Mouse (Mus musculus): ENCODE measurements at regions not wholly inside any gene's neighbourhood (a gene's known extent, or its start where the extent isn't known, plus 50 kb on each side); places are given as distances from the start of the nearest gene placed in this dataset.
A peak's percentile ranks its signal among the peaks of the same experiment; 100 is the strongest.

DNA sequence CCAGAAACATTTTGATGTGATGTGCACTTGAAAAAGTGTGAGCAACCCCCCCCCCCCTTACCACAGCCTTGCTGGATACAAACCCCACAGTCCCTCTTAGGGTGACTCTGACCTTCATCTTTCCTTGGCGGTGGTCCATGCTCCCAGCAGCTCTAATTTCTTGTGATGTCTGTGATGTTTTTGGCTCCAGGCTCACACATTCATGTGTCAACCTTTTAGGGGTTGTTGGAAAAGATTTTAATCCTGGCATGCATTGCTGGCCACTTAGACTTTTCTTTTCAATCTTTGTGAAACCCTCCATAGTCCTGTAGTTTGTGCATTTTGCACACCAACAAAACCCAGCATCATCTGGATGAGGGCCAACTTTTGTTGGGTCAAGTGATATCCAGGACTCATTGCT, 134.9 kb upstream of the Igfbp3 start:
- DNase-seq (ENCODE audit: low read depth, low spot score) = no peak

DNA sequence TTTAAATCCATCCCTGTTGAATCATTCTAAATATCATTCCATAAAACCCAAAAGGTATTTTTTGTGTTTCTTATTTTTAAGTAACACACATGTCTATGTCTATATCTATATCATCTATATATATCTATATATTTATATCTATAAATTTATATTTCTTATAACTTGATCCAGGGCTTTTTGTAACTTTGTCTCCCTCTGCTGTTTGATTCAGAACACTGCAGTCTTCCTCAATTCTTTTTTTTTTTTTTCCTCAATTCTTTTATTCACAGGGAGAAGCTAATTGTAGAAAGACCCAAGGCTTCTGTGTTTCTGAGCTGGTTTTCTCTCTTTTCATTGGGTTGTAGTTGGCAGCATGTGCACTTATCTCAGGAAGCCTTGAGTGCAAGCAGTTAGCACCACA, 124.1 kb upstream of the Igfbp3 start:
- DNase-seq (ENCODE audit: low read depth, low spot score) = no peak

DNA sequence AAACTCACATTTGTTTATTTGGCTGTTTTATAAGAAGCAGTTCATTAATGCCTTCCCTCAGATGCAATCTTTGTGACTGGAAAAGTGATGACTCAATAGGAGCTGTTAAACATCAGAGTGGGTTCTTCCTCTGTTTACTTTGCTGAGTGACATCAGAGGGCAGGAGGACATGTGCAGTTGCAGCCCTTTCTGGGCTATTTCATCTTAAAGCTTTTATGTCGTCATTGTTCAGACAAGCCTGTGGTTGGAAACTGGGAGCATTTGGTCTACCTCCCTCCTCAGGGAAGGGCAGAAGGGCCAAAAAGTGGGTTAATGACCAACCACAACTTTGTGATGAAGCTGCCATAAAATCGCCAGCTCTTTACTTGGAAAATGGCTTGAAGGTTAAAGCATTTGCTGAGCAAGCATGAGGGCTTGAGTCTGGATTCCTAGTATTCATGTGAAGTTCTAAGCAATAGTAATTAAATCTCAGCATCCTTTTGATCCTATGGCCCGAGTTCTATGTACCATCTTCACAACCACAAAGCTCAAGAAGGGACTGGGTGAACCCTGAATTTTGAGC, 103.8 kb upstream of the Igfbp3 start:
- no peak for DNase-seq (ENCODE audit: low read depth, low spot score)

DNA sequence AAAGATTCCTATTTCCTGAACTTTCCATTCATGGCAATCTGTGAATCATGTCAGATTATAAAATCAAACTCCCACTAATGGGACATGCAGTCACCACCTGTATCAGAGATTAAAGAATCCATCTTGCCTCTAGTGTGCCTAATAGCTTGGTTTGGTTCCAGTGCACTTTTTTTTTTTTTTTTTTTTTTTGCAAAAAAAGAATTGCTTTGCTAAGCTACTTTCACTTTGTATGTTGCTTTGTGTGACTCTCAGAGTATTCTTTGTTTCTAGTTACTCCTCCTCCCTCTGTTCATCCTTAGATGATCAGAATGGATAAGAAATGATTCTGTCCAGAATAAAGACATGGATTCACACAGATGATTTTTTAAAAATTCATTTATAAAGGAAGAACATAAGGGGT, 82.5 kb upstream of the Igfbp3 start:
- no peak for DNase-seq (ENCODE audit: low read depth, low spot score)

DNA sequence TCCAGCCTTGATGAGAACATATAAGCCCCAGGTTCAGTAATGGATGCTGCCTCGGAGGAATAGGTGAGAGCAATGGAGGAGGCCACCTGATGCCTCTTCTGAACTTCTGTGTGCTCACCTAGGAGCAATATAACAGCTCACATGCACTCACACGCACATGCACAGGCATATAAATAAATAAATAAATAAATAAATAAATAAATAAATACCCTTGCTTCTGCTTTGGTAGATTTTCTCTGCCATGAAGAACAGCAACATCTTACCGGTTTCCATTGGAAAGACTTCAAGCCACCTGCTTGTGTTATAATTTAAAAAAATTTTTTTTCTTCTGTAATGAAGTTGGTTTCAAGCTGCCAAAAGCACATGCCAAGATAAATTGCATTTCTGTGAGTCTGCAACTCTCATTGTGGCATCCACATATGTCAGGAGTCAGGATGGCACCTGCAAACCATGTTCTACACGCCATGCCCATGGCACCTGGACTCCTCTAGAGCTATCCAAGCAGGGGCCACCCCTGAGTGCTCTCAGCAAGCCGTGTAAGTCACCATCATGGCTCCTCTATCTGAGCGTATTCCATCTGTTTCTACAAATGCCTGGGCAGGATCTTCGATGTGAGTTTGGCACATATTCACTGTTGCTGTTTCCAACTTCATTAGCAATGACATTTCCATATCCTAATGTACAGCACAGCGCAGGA, 75.7 kb upstream of the Igfbp3 start:
- DNase-seq (ENCODE audit: low read depth, low spot score) = no peak

DNA sequence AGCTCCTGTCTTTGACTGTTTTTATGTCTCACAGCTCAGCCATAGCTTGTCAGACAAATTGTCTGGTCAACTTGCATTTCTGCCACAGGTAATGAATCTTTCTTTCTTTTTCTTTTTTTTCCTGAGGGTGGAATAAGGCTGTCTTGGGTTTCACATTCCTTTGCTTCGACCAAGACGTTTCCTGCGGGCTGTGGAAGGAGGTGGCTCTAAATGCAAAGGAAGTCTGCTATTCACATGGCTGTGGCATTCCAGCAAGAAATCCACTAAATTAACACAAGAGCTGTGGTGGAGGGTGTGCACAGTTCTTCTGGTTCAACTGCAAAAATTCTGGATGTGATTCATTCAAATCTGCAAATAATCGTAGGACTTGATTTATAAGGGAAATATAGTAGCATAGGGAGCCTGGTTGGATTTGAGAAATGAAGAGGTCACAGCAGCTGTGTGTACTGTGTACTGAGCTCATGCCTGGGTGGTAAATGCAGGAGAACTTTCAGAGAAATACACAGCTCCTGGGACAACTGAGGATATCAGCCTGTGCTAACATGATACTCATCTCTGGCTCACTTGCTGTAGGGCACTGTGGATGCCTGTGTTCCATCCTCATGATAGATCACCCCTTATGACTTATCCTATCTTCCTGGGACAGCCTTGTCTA, 71.2 kb upstream of the Igfbp3 start:
- DNase-seq (ENCODE audit: low read depth, low spot score) = peak; percentile 56

DNA sequence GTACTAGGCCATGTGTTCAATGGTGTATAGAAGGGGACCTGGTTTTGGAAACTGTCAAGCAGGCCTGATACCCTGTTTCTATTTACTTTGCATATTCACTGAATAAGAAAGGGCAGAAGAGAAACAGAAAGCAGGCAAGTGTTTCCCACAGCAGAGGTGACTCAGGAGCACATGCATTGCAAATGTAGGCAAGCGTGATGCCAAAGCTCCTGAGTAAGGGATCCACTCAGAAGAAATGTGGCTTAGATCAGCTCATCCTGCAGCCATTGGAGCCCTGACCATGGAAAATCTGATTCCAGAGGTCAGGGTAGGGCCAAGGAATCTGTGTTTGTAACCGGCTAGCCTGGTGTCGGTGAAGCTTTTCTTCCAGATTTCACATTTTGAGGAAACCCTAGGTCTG, 69.3 kb upstream of the Igfbp3 start:
- DNase-seq (ENCODE audit: low read depth, low spot score) = no peak

DNA sequence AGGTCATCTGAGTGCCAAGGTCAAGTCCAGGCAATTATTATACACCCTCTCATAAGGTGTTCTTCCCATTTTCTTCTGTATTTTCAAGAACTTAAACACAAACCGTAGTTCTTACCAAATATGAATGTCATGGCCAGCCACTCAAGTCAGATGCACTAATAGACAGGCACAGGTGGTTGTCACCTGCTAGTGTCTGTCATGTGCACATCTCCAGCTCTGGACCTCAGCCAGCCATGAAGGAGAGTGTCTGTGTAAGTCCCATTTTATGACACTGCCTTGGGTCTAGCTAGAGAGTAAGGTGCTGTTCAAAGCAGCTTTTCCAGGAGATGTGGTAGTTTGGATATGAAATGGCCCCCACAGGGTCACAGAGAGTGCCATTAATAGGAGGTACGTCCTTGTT, 68.5 kb upstream of the Igfbp3 start:
- DNase-seq (ENCODE audit: low read depth, low spot score) = no peak

DNA sequence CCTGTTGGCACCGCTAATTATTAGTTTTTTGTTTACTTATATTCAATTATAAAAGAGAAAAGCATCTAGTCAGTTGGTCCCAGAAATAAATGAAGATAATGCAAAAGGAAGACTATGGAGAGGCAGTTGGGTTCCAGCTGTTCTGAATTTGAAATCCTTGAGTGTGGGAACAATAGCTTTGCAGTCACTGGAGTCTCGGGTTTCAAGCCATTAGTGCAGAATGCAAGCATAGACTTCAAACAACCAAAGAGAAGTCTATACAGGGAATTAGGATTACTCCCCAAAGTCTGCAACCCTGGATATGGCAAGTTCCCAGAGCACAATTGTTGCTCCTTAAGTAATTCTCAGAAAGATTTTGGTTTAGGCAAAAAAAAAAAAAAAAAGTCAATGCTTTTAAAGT, 67.9 kb upstream of the Igfbp3 start:
- DNase-seq (ENCODE audit: low read depth, low spot score) = peak; percentile 14

DNA sequence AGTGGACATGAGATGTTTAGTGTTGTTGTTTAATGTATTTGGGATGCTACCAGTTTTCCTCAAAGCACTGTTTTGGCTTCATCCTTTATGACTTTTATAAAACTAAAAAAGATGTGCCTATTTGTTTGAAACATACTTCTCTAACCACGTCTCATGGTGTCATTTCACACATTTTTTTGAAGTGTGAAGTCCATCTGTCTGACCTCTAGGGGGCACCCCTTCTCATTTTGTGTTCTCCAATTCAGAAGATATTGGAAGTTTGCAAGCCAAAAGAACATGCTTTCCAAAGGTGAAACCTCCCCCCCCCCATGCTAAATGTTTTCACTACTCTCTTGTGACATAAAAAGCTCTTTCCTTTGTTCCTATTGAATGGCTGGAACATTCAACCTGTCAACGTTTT, 66.2 kb upstream of the Igfbp3 start:
- DNase-seq (ENCODE audit: low read depth, low spot score) = peak; percentile 33

DNA sequence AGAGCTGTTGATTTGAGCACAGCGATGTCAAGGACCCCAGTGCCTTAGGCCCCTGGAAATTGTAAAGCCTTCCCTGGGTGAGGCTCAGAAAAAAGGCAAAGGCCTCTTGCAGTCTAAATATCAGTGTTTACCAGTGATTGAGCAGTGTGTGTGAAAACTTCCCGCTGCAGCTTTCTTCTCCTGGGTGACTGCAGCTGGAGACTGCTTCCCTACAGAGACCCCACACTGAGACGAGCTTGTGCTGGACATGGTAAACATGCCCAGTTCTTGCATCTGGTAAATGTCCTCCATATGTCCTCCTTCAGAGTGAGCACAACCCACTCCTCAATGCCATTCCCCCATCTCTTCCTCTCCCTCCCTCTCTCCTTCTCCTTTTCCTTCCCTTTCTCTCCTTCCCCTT, 58.8 kb upstream of the Igfbp3 start:
- DNase-seq (ENCODE audit: low read depth, low spot score) = no peak

DNA sequence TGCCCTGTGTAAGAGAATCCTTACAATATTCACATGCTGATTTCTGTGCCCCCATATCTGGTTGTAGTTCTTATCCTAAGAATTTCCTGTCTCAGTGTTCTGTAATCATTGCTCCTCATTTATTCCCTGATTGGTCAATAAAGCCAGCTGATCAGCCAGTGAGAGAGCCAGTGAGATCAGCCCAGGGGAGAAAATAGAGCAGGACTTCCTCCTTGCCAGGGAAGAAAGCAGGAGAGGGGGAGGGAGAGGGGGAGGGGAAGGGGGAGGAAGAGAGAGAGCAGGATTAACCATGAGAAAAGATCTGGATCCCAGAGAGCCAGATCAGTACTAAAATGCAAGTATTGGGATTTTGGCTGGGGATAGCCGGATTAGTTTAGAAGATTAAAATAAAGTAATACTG, 57.2 kb upstream of the Igfbp3 start:
- no peak for DNase-seq (ENCODE audit: low read depth, low spot score)

DNA sequence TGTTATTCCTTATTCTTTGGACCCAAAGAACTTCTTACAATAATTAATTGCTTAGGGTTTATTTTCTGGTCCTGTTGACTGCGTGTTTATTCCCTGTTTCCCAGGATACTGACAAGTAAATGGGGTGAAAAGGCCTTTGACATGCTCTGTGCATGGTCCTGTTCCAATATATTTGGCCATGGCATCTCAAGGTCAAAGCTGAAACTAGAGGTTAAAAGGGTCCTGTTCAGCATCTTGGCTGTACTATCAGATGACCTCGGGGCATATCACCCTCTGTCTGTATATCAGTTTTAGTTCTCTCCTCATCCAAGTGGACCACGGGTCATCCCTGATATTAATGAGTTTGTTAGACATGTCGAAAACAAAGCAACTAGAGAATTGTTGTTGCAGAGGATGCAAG, 50.2 kb upstream of the Igfbp3 start:
- DNase-seq (ENCODE audit: low read depth, low spot score) = no peak
